Mouse (Mus musculus) granulocyte monocyte progenitor cell, adult 5-6 weeks (primary cell): ENCODE measurements around the gene Cpsf4. TPM values are rescaled to one million over a fixed set of nuclear protein-coding genes. Genes with fewer than 3 reads are reported as not detected.
A peak's percentile ranks its signal among the peaks of the same experiment; 100 is the strongest.
"Not testable (repeated sequence)": the region's sequence is repeated elsewhere in the genome, so short reads cannot be mapped to it uniquely, and the experiment has no call there.

Experiments used
- ATAC-seq: replicated peaks from 2 replicates; pipeline ENCODE4 v1.8.0; 2016; ENCODE audit warnings: mild to moderate bottlenecking, moderate TSS enrichment, inconsistent platforms; ENCODE audit not compliant: poor library complexity, severe bottlenecking
- total RNA-seq, 2 experiments: library from RNA; stranded (forward) in 1 of 2; stranded (reverse) in 1 of 2; fragments of 200-712, 200-1000 nt in 1 of 2; fragments of >200 nt in 1 of 2; fragmentation: Nextera tagmentation in 1 of 2; gene quantifications; 2 replicates each; pipeline ENCODE4 v1.2.3; 2014 to 2017

Gene Cpsf4
- total RNA-seq (2014; fragmentation: Nextera tagmentation), result 42.2 and 45.3 TPM in 2 replicates
- total RNA-seq (2017), result 47.9 and 51.3 TPM in 2 replicates

DNA sequence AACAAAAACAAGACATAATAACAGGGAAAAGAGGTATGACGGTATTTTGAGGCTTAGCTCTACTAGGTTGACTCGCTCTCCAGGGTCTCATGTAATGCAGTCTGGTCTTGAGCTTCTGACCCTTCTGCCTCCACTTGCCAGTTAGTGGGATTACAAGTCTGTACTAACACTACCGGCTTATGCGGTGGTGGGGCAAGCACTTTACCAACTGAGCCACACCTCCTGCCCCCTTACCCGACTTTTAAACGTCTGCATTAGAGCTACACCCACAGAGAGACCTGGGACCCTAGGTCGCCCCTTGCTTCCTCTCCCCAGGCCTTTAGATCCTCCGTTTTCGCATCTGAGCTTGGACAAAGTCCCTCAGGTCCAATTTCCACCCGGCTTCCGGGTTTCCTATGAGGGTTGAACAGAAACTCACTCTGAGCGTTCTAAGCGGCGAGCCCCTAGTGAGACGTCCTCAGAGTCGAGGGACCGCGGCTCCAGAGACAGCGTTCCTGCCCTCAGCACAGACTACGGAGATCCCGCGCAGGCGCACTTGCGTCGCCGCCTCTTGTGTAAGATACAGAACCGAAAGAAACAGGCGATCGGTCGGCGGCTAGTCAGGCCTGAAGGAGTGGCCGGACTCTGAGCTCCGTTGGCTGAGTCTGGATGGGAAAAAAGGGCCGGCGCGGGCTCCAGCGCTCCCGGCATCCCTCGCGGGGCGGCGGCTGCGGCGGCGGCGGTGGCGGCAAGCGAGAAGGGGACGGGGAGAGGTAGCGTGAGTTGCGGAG is at the start of gene Cpsf4, which contains the start of gene Ptcd1:
Gene Cpsf4, plus strand, starts transcription at position 678 of the 770 bp plus-strand sequence.
Gene Ptcd1, minus strand, starts transcription at position 573 of the 770 bp plus-strand sequence.
- peak; percentile 91 for ATAC-seq

DNA sequence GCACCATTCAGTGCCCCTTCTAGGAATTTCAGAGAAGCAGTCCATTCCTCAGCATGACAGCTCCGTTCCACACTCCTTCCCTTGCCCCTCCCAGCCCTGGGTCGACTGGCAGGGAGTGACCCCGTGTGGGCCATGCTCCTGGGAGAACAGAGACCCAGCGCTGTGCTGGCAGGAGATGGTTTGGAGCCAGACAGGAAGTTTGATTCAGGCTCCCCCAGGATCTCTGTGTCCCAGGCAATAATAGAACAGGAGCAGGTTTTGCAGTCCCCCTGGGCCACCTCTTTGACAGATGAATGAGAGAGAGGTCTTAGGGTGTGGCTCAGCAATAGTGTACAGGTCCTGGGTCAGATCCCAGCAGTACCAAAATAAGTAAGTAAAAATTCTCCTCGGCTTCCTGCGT is 49.0 kb upstream of the Cpsf4 start:
- ATAC-seq, result no peak

DNA sequence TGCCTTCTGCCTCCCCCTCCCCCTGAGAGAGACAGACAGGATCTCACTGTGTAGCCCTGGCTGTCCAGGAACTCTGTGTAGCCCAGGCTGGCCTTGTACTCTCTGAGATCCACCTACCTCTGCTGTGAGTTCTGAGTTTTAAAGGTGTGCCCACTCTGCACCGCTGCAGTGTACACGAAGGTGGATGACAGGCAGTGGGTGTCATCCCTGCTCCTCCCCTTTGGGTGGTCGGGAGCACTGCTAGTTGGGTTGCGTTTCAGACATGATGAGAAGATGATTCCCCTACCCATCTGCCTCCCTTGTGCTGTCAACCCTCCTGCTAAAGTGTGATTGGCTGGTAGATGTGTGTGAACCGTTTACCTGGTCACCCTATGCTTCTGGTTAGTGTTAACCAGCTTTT is 48.6 kb upstream of the Cpsf4 start:
- no peak for ATAC-seq

DNA sequence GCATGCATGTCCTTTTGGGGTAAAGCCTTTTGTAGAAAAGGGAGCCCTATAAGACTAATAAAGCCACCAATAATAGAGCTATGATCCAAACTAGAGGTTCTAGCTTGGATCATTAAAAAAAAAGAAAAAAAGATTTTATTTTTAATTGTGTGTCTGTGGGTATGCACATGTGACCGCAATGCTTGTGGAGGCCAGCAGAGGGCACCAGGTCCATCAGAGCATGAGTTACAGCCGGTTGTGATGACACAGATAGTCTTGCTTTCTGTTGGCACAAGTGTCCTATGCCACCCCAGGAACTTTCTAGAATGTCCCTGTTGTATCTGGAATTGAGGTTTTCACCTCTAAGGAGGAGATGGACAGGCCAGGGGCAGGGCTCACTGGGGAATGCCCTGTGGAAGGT is 47.6 kb upstream of the Cpsf4 start:
- peak; percentile 18; the same call in 1 of the 2 replicates for ATAC-seq

DNA sequence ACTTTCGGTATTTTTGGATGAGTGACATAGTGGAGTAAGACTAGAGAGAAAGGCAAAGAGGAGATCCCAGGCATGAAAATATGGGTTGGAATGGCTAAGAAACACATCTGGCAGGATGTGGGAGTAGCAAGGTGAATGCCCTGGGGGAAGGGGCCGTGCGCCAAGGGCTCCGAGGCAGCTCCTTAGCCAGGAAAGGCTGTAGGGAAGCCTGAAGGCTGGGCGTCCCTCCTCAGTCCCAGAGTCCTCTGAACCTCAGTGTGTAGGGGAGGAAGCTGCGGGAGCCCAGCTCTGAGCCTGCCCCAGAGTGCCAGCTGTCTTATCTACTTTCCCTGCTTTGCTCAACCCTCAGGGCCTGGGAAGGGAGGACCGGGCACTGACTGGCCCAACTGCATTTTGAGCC is 46.1 kb upstream of the Cpsf4 start:
- ATAC-seq, result no peak

DNA sequence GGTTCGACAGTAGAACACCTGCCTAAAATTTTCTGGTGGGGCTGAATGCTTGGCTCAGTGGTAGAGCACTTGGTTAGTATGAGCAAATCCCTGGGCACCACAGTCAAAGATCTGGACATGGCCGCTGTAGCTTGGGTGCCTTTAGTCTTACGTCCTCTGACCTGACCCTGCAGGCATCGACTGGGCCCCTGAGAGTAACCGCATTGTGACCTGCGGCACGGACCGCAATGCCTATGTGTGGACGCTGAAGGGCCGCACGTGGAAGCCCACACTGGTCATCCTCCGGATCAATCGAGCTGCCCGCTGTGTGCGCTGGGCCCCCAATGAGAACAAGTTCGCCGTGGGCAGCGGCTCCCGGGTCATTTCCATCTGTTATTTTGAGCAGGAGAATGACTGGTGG is 43.6 kb upstream of the Cpsf4 start:
- ATAC-seq, result no peak

DNA sequence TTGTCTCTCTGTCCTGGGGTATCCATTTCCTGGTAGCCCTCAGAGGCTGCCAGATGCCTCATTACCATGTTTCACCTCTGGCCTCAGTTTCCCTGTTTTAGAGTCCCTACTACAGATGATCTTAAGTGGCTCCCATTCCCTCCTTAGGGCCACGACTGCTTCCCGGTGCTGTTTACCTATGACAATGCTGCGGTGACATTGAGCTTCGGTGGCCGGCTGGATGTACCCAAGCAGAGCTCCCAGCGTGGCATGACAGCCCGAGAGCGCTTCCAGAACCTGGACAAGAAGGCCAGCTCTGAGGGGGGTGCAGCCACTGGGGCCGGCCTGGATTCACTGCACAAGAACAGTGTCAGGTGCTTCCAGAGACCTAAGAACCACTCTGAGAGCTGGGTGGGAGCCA is 40.4 kb upstream of the Cpsf4 start:
- ATAC-seq, result no peak

DNA sequence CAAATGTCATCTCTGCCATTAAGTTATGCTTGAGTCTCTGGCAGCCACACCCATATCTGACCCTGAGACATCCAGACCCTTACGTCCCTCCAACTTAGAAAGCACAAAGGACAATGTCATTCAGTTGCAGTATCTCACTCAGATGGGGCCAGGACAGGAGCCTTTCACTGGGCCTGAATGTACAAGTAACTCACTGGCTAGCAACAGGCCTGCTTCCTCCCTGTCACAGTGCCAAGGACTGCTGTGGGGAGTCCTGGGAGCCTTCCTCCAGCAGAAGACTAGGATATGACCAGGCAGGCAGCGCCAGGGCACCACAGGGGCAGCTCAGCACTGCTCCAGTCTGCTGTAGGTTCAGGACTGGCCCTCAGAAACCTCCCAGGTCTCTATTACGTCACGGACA is 37.9 kb upstream of the Cpsf4 start:
- no peak for ATAC-seq

DNA sequence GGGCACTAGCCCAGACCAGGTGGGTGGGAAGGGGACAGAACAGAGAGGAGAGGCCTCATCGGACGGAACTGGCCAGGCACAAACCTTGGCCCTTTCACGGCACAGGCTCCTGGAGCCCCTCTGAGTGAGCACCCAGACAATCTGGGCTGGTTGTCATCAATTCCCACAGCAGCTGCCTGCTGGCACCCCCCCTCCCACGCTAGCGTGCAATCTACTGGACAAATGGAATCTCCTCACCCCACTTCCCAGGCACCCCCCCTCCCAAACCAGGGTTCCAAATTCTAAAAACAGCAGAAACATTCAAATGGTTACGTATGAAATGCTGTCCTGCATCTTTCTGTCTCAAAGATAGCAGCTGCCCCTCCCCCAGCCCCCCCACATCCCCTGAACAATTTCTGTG is 37.2 kb upstream of the Cpsf4 start:
- ATAC-seq, result not testable (repeated sequence)

DNA sequence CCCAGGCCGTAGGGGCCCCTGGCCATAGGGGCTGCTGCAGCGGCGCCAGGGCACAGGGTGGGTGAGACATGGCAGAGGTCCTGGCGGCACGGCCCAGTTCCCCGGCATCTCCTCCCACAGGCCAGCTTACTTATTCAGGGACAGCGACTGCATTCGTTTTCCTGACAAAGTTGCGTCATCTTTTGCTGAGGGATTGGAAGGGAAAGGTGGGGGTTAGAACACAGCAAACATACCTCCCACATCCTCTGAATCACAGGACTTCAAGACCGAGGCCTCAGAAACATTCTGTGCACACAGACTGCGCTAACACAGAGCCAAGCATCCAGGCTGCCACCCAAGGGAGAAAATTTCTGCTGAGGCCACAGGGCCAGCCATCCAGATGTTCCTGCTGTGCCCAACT is 36.8 kb upstream of the Cpsf4 start:
- no peak for ATAC-seq

DNA sequence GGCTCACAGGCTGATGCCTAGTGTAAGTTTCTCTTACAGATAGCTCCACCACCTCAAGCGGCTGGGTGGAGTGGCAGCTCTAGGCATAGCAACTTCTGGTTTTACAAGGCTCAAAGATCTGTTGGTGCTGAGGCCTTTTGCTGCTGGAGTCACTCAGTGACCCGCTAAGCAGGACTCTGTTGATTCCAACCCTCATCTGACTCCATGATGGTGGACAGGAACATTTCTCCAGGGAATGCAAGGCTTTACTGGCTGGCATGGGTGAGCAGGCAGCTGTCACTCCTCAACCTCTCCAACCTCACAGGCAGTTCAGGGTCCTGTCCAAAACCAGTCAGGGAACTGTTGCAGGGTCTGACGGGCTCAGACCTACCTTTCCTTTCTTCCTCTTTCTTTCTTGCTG is 36.0 kb upstream of the Cpsf4 start:
- peak; percentile 36; the same call in 1 of the 2 replicates for ATAC-seq

DNA sequence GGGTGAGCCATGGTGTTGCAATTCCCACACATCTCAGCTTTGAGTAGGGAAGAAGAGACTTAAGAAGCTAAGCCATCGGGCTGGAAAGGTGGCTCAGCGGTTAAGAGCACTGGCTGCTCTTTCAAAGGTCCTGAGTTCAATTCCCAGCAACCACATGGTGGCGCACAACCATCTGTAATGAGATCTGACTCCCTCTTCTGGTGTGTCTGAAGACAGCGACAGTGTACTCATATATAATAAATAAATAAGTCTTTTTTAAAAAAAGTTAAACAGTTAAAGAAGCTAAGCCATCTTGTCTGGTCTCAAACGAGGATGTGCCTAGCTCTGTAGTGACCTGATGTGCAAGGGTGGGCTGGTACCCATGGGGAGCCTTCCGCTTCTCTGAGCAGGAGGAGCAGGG is 33.7 kb upstream of the Cpsf4 start:
- ATAC-seq, result not testable (repeated sequence)

DNA sequence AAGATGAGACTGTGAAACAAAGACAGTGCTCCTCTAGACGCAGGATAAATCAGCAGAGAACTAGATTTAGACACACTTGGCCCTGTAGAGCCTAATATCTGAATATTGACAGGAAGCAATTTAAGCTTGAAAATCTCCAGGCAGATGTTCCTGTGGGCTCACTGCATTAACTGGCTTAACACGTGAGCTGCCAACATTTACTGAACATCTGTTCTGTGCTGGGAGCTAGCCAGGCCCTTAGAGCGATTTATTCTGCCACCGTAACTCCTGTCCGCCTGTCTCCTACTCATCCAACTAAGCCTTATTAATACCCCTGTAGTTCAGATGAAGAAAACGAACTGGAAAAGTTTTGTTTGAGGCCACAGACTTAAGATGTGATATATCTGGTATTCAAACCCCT is 28.2 kb upstream of the Cpsf4 start:
- no peak for ATAC-seq

DNA sequence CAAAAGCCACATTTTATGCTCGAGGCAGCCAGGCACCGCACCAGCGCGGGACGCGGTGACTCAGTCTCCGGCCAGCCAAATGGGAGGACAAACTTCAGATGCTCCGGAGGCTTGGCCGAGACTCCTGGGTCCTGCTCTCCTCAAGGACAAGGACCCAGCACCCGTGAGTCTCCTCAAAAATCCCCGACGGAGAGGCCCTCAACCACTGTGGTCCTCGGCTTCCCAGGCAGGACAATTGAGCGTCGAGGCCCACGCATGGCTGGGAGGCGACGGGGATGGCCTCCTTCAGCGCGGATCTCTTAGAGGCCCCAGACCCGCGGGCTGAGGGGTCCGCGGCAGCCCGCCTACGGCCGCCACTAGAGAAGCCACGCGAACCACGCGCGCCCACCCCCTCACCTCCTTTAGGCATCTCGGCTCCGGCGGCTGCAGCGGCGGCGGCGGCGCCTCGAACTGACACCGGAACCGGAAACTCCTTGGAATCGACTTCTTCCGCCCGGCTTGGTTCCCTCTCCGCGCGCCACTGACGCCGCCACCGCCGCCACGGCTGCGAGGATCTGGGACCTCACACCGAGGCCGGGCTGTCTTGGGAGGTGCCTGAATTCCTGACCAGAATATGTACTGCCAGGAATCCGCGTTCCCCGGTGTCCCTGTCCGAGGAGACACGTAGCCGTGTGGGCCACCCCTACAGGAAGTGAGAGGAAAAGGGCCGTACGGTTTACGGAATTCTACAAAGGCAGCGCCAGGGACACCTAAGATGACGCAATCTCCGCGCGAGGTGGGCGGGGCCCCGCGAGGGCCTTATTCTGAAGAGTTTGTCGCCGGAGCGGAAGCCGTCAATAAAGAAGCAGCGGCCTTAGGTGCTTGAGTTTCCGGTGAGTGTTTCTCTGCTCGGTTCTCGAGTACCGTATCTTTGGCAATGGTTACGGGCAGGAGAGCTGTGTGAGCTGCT is 27.2 kb upstream of the Cpsf4 start, which contains the start of the genes Pdap1 and Bud31:
Gene Pdap1, minus strand, starts transcription at position 668 of the 949 bp plus-strand sequence.
Gene Bud31, plus strand, starts transcription at position 792 of the 949 bp plus-strand sequence.
- peak; percentile 90 for ATAC-seq

DNA sequence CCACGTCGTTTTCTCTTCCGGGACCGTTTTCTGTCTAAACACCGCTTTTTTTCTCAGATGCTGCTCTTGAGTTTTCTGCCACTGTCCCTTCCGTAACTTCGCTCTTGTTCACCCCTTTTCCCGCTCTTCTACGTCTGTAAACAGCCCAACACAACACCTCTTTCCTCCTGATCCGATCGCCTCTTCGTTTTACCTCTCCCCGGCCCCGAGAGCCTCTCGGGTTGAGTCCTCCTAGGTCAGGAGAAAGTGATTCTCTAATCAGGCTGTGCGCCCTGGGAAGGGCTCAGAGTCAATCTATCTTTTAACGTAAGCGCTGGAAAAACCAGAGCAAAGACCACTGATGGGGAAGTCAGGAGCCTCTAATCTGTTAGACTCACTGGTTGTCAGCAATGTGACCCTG is 26.4 kb upstream of the Cpsf4 start:
- 0 out of 2 replicates have a peak, but pooled peaks have one; percentile 5 for ATAC-seq

DNA sequence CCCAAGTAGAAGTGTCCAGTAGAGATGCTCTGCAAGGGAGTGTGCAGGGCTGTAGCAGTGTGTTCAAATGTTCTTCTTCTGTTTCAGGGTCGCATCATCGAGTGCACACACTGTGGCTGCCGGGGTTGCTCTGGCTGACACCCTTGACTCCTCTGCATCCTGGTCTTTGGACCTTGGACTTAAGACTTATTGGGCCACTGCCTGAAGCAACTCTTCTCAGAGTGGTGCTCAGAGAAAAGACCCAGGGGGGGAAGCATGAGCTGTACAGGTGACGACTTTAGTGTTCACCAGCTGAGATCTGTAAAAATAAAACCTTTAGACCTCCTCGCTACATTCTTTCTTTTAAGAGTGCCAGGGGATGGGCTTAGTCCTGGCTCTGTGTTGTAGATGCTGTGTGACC is 19.3 kb upstream of the Cpsf4 start:
- no peak for ATAC-seq

DNA sequence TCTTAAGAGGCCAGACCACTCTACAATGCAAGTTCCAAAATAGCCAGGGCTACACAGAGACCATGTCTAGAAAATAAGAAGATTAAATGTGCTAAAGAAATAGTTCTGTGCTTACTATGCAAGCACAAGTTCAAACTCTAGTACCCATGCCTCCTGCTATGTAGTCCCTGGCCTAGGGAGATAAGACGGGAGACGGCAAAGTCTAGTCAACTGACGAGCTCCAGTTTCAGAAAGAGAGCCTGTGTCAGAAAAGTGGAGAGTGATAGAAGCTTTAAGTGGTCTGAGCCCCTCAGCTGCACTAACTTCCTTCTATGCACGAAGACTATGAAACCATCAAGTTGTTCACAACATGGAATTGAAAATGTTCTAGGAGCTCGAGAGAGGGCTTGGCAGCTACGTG is 17.7 kb upstream of the Cpsf4 start:
- ATAC-seq, result no peak

DNA sequence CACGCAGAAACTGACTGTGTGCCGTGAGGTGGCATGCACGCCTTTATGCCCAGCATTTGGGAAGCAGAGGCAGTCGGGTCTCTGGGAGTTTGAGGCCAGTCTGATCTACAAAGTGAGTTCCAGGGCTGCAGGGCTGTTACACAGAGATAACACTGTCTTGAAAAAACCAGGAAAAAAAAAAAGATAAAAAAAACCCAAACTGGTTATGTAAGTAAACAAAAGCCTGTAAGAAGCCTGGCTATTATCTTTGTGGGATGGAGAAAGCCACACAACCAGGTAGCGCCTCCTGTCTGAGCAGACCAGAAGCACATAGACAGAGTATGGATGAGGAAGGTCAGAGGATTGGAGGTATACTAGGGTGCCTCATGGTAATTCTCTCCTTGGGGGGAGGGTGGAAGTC is 14.3 kb upstream of the Cpsf4 start:
- no peak for ATAC-seq

DNA sequence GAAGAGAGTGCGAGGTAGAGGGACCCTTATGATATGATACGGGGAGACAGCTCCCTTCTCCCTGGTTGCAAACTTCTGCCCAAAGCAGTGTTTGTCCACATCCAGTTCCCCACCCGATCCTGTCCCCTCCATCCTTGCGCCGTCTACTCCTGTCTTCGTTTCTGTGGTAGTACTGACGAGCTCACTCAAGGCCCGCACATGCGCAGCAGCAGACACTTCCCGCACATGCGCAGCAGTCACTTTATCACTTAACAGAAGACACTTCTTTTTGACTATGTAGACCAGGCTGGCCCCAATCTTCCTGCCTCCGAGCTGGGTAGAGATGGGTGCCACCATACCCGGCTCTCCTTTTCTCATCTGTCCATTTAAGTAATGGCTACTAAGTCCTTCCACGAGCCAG is 5.7 kb upstream of the Cpsf4 start:
- ATAC-seq, result no peak

DNA sequence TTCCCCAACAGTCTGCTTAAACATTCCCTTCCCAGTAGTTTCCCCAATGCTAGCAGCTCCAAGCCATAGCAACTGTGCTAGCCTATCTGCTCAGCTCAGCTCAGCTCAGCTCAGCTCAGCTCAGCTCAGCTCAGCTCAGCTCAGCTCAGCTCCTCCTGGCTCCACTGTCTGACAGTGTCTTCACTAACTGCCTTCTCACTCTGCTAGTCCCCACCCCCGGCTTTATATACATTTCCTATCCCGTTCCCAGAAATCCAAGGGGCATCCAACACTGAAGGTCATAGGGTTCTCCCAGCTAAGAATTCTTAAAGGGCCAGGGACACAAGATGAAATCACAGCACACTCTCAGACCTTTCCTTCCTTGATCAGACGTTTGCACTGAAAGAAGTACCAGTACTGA is 2.3 kb upstream of the Cpsf4 start:
- no peak for ATAC-seq

DNA sequence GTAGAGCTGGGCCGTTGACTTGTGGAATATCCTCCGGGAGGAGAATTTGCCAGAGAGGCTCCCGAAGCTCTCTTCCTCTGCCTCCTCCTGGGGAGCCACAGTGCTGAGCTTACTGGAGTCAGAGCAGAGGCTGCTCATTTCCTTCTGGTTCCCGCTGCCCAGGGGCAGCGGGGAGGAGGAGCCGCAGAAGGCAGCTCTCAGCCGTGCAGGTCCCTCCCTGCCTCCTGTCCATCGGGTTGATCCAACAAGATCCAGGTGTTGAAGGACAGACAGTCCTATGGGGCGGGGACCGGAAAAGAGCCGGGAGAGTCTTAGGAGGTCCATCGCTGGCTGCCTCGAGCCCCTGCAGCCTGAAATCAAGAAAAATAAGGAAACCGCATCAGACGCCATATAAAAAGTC is 1.8 kb upstream of the Cpsf4 start:
- ATAC-seq, result no peak
